Mouse (Mus musculus): ENCODE results near the gene Dnajc22.

- no peak for TF ChIP-seq EP300 (optimal IDR thresholded peaks at IDR 0.05)
- TF ChIP-seq CTCF (IDR thresholded peaks at IDR 0.05; ENCODE audit: low read depth) = no peak
Measured at GRCm38 (mm10) chr15:99116539-99116938, 23.6 kb downstream of the Dnajc22 start.

Measured in stomach, postnatal 0 days (tissue).